Mouse (Mus musculus): Measurements from ENCODE around the gene Eef1akmt2. TPM values are rescaled to one million over a fixed set of nuclear protein-coding genes. Genes with fewer than 3 reads are reported as not detected.

Eef1akmt2 gene
- polyA plus RNA-seq, 1 experiment, result 17.8 TPM

GRCm38 (mm10) chr7:132856083-132856482 is 3.6 kb upstream of the Eef1akmt2 start:
- 52% methylated on average over 1 of the region's 1 CpGs for WGBS
- no peaks in the 10 kb centered on the region for H3K4me1 ChIP-seq (ENCODE audit: control insufficient read depth, insufficient read depth, low read length)
- no peak for TF ChIP-seq CTCF (IDR thresholded peaks at IDR 0.05; ENCODE audit: control insufficient read depth, insufficient read depth, low read length)
- TF ChIP-seq POLR2A (IDR thresholded peaks at IDR 0.05; ENCODE audit: borderline replicate concordance, control insufficient read depth, low read depth, low read length), result no peak

GRCm38 (mm10) chr7:132853946-132854345 is 1.5 kb upstream of the Eef1akmt2 start:
- H3K27ac ChIP-seq (ENCODE audit: control insufficient read depth, insufficient read depth, low read depth, low read length, poor library complexity), result no peak overlapping the region
- TF ChIP-seq CTCF (IDR thresholded peaks at IDR 0.05; ENCODE audit: control insufficient read depth, insufficient read depth, low read length), result no peak
- no peak for TF ChIP-seq POLR2A (IDR thresholded peaks at IDR 0.05; ENCODE audit: borderline replicate concordance, control insufficient read depth, low read depth, low read length)
- WGBS, result 69% methylated on average over 4 of the region's 4 CpGs
- H3K4me3 ChIP-seq (replicated peaks; ENCODE audit: control insufficient read depth, low read depth, low read length), result no peak overlapping the region
- no peaks in the 10 kb centered on the region for H3K4me1 ChIP-seq (ENCODE audit: control insufficient read depth, insufficient read depth, low read length)

More at GRCm38 (mm10) chr7:132856083-132856482, 3.6 kb upstream of the Eef1akmt2 start:
- Histone ChIP-seq H3K27ac (ENCODE audit: control insufficient read depth, insufficient read depth, low read depth, low read length, poor library complexity) (no peak overlapping the region), H3K4me3 (replicated peaks; ENCODE audit: control insufficient read depth, low read depth, low read length) (no peak overlapping the region)

GRCm38 (mm10) chr7:132853361-132853760 is 888 bp upstream of the Eef1akmt2 start:
- H3K4me3 ChIP-seq (replicated peaks; ENCODE audit: control insufficient read depth, low read depth, low read length), result no peak overlapping the region
- TF ChIP-seq POLR2A (IDR thresholded peaks at IDR 0.05; ENCODE audit: borderline replicate concordance, control insufficient read depth, low read depth, low read length), result no peak
- no peak for TF ChIP-seq CTCF (IDR thresholded peaks at IDR 0.05; ENCODE audit: control insufficient read depth, insufficient read depth, low read length)
- WGBS, result 79% methylated on average over 6 of the region's 6 CpGs
- H3K27ac ChIP-seq (ENCODE audit: control insufficient read depth, insufficient read depth, low read depth, low read length, poor library complexity), result no peak overlapping the region
- no peaks in the 10 kb centered on the region for H3K4me1 ChIP-seq (ENCODE audit: control insufficient read depth, insufficient read depth, low read length)

- 41% methylated on average over 3 of the region's 3 CpGs for WGBS
- no peaks in the 10 kb centered on the region for H3K4me1 ChIP-seq (ENCODE audit: control insufficient read depth, insufficient read depth, low read length)
Observed at GRCm38 (mm10) chr7:132843152-132843551, 9.3 kb downstream of the Eef1akmt2 start.

GRCm38 (mm10) chr7:132842455-132842854 is 10.0 kb downstream of the Eef1akmt2 start:
- Histone ChIP-seq H3K27ac (ENCODE audit: control insufficient read depth, insufficient read depth, low read depth, low read length, poor library complexity) (no peak overlapping the region), H3K4me1 (ENCODE audit: control insufficient read depth, insufficient read depth, low read length) (no peaks in the 10 kb centered on the region), H3K4me3 (replicated peaks; ENCODE audit: control insufficient read depth, low read depth, low read length) (no peak overlapping the region)
- TF ChIP-seq CTCF (IDR thresholded peaks at IDR 0.05; ENCODE audit: control insufficient read depth, insufficient read depth, low read length), result no peak
- TF ChIP-seq POLR2A (IDR thresholded peaks at IDR 0.05; ENCODE audit: borderline replicate concordance, control insufficient read depth, low read depth, low read length), result no peak
- WGBS, result 94% methylated on average over 1 of the region's 1 CpGs

More at GRCm38 (mm10) chr7:132843152-132843551, 9.3 kb downstream of the Eef1akmt2 start:
- H3K27ac ChIP-seq (ENCODE audit: control insufficient read depth, insufficient read depth, low read depth, low read length, poor library complexity), result no peak overlapping the region
- no peak for TF ChIP-seq POLR2A (IDR thresholded peaks at IDR 0.05; ENCODE audit: borderline replicate concordance, control insufficient read depth, low read depth, low read length)
- no peak for TF ChIP-seq CTCF (IDR thresholded peaks at IDR 0.05; ENCODE audit: control insufficient read depth, insufficient read depth, low read length)
- H3K4me3 ChIP-seq (replicated peaks; ENCODE audit: control insufficient read depth, low read depth, low read length), result no peak overlapping the region

- Histone ChIP-seq H3K27ac (ENCODE audit: control insufficient read depth, insufficient read depth, low read depth, low read length, poor library complexity) (no peak overlapping the region), H3K4me3 (replicated peaks; ENCODE audit: control insufficient read depth, low read depth, low read length) (no peak overlapping the region), H3K4me1 (ENCODE audit: control insufficient read depth, insufficient read depth, low read length) (no peaks in the 10 kb centered on the region)
- 79% methylated on average over 5 of the region's 5 CpGs for WGBS
- TF ChIP-seq CTCF (IDR thresholded peaks at IDR 0.05; ENCODE audit: control insufficient read depth, insufficient read depth, low read length) (no peak), POLR2A (IDR thresholded peaks at IDR 0.05; ENCODE audit: borderline replicate concordance, control insufficient read depth, low read depth, low read length) (no peak)
Observed at GRCm38 (mm10) chr7:132841287-132841686, 11.2 kb downstream of the Eef1akmt2 start.

GRCm38 (mm10) chr7:132830955-132831354 is 21.5 kb downstream of the Eef1akmt2 start:
- TF ChIP-seq CTCF (IDR thresholded peaks at IDR 0.05; ENCODE audit: control insufficient read depth, insufficient read depth, low read length) (no peak), POLR2A (IDR thresholded peaks at IDR 0.05; ENCODE audit: borderline replicate concordance, control insufficient read depth, low read depth, low read length) (no peak)
- H3K4me1 ChIP-seq (ENCODE audit: control insufficient read depth, insufficient read depth, low read length), result no peaks in the 10 kb centered on the region; the same call in 1 of the 2 replicates
- 86% methylated on average over 4 of the region's 4 CpGs for WGBS
- no peak overlapping the region for H3K27ac ChIP-seq (ENCODE audit: control insufficient read depth, insufficient read depth, low read depth, low read length, poor library complexity)
- H3K4me3 ChIP-seq (replicated peaks; ENCODE audit: control insufficient read depth, low read depth, low read length), result no peak overlapping the region

- H3K4me3 ChIP-seq (replicated peaks; ENCODE audit: control insufficient read depth, low read depth, low read length), result no peak overlapping the region
- WGBS, result 7% methylated on average over 1 of the region's 1 CpGs
- TF ChIP-seq POLR2A (IDR thresholded peaks at IDR 0.05; ENCODE audit: borderline replicate concordance, control insufficient read depth, low read depth, low read length) (no peak), CTCF (IDR thresholded peaks at IDR 0.05; ENCODE audit: control insufficient read depth, insufficient read depth, low read length) (no peak)
- no peak overlapping the region for H3K27ac ChIP-seq (ENCODE audit: control insufficient read depth, insufficient read depth, low read depth, low read length, poor library complexity)
- H3K4me1 ChIP-seq (ENCODE audit: control insufficient read depth, insufficient read depth, low read length), result no peaks in the 10 kb centered on the region
Observed at GRCm38 (mm10) chr7:132824346-132825022, 28.0 kb downstream of the Eef1akmt2 start.
